Mouse (Mus musculus) cerebral cortex, adult 2 months (tissue): ENCODE results near the gene Rpl38.

Experiments used
- WGBS: fragments of 180-500 bp; shearing (Covaris S2); methylation state at CpG from one replicate; pipeline ENCODE4 v1.1.7; 2018; 5-methylcytosine and 5-hydroxymethylcytosine counted together

Gene Rpl38

DNA sequence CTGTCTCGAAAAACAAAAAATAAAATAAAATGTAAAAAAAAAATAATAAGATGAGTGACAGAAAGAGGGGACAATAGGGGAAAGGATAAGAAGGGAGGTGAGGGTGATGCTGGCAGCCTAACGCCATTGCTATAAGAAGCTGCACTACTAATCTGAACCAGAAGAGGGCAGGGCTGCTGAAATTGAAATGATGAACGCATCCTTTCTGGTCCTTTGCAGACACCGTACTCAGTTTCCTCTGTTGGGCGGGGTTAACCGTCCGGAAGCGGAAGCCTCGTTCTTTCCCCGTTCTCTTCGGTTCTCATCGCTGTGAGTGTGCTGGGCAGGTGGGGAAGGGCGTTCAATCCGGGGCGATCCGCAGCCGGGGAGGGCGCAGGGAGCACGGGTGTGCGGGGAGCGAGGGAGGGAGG is at the start of gene Rpl38:
Rpl38 (plus strand) TSS at position 224 of the 410 bp plus-strand sequence.
- WGBS = under 1% methylated on average over 21 of the region's 21 CpGs

DNA sequence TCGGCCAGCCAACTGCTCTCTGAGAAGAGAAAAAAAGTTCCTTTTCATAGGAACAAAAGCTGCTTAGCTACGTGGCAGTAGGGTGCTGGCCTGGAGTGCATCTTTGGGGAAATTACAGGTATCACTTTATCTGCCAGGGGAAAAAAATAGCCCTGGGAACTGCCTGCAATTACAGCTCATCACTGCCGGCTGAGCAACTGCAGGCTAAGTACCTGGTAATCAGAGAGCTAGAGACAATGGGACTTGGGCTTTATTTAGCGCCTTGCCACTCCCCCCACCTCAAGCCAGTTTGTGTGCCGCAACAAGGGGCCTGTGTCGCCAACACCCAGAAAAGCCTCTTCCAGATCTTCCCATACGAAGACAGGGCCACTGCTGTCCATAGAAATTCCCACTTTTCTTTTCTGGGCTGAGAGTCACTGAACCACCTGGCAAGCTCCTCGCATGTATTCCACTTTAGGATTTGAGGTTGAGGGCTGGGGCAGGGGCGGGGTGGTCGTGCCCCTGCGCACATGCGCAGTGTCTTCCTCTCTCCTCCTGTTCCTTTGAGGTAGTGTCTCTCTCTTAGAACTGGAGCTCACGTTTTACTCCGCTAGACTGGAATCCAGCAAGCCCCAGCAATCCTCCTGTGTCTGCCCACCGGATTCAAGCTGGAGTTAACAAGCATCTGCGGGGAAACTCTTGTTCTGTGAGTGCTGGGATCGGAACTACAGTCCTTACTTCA is 49.5 kb upstream of the Rpl38 start:
- WGBS = 59% methylated on average over 17 of the region's 17 CpGs

DNA sequence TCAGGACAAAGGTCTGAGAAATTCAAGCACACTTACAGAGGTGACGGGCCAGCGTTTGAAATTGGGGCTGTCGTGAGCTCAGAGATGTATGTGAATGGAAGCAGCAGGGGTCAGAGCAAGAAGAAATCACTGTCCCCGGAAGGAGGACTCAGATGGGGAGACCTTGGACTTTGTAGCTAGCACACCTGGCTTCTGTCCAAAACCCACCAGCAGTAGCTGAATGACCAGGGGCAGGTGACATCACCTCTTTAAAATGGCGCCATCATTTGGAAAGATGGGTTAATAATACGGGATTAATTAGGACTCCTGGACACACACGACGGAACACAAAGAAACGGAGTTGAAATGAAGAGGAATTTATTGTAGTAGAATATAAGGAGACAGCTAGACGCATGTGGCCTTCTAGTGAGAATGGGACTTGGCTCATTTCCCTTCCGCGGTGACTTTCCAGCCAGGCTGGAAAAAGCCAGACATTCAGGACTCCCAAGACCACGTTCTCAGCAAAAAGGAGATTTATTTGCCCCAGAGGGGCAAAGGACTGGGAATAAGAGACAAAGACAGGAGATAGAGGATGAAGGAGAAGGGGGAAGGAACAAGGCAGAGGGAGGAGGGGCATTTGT is 42.1 kb upstream of the Rpl38 start:
- WGBS = 57% methylated on average over 13 of the region's 13 CpGs

DNA sequence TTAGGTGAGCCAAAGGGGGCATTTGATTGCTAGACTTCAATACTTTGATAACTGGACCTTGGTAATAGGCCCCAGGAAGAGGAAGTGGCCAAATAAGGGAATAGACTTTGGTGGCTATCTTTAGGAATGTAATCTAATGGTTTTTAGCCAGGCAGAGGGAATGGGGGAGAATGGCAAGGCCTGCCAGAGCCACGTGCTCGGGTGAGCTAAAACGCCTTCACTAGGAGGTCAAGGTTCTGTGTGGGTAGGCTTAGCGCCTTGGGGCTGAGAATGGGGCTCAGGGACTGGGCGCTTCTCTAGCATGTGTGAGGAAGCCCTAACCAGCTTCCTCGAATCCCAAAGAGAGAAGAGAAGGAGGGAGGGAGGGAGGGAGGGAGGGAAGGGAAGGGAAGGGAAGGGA is 41.3 kb upstream of the Rpl38 start:
- 89% methylated on average over 6 of the region's 6 CpGs for WGBS

DNA sequence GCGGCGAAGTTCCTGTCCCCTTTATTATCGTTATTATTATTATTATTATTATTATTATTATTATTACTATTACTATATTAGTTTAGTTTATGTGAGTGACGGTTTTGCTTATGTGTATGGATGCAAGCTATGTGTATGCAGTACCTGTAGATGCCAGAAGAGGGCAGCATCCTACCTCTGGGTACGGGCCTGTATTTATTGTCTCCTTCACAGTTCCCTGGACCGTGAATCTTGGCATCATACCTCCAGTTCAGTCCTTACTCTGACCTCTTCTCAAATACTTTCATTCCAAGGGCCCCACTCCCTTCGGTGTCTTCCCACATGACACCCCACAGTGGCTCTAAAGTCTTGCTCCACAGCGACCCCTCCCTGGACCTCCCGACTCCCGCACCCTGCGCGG is 40.3 kb upstream of the Rpl38 start:
- 77% methylated on average over 12 of the region's 12 CpGs for WGBS

DNA sequence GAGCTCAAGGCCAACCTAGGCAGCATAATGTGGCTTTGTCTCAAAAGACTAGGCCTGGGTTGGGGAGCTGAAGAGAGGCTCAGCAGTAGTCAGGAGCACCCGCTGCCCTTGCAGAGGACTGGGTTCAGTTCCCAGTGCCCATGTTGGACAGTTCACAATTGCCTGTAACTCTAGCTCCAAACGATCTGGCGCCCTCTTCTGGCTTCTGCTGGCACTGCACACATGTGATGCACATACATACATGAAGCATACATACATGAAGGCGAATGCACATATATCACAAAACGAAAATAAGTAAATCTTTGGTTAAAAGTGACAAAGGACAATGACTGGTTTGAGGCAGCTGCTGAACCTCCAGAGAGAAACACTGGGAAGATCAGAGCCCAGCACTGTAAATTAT is 38.3 kb upstream of the Rpl38 start:
- 84% methylated on average over 5 of the region's 5 CpGs for WGBS

DNA sequence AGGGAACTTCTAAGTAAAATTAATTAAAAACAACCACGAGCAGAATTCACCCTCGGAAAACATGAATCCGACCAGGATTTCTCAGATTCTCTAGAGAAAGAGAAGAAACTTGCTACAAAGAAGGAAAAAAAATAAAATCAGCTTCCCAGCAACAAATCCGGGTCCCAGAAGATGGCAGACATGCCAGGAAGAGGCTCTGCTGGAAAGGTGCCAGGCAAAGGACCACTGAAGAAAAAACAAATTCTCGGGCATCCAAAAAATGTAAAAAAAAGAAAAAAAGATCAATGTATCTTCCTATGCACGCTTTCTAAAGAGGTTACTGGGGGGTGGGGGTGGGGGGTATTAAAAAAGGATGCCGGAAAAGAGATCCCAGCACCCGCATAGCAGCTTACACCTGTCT is 36.1 kb upstream of the Rpl38 start:
- 54% methylated on average over 8 of the region's 8 CpGs for WGBS

- under 1% methylated on average over 6 of the region's 6 CpGs for WGBS
These were observed 32.0 kb upstream of the Rpl38 start for GRCm38 (mm10) chr11:114636292-114636691.

GRCm38 (mm10) chr11:114636727-114637505 is 31.4 kb upstream of the Rpl38 start:
- WGBS = 45% methylated on average over 35 of the region's 35 CpGs

GRCm38 (mm10) chr11:114638647-114639290 is 29.6 kb upstream of the Rpl38 start:
- 87% methylated on average over 10 of the region's 10 CpGs for WGBS

DNA sequence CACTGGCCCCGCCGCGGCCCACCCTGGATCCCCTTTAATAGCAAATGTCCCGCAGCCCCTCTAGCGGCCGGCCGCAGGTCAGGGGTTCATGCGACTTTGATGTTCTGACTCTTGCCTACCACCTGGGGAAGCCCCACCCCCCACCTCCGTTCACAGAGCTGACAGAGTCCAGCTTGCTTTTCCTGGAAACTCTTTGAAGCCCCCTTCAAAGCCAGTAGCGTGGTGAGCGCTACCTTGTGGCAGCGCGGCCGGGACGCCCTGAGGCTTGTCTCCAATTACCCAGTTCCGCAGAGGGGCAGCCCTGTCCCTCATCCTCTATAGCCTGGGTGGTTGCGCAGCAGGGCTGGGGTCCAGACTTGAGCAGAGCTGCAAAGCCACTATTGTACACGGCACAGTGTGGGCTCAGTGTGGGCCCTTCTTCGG is 28.6 kb upstream of the Rpl38 start:
- WGBS = 38% methylated on average over 19 of the region's 19 CpGs

DNA sequence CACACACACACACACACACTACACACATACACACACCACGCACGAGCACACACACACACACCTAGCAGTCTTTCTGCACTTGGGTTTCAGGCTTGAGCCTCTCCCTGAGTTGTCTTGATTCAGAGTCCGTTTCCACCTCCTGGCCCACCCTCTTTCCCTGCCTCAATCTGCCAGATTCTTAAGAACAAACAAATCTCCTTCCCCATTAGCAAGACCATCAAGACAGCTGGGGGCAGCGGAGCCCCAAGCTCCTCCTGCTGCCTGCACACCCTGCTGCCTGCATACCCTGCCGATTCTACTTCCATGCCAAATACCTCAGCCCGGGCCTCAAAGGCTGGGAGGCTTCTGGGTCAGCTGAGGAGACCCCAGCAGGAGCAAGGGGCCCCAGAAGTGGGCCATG is 27.7 kb upstream of the Rpl38 start:
- 75% methylated on average over 6 of the region's 6 CpGs for WGBS

DNA sequence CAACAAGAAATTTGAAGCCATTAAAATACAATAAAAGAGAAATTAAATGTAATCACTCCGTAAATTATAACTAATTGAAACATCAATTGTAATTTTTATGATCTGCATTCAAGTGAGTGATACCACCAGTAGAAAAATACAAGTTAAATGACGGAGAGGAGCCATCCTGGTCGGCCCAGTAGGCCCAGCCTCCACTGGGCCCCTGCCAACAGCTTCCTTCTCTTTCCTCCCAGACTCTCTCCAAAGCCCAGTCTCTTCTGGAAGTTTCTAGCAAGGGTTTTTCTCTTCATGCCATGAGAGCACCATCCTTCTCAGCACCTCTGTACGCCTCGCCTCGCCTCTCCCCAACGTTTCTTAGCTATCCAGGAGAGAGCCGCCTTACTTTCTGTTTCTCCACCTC is 27.2 kb upstream of the Rpl38 start:
- 90% methylated on average over 8 of the region's 8 CpGs for WGBS

DNA sequence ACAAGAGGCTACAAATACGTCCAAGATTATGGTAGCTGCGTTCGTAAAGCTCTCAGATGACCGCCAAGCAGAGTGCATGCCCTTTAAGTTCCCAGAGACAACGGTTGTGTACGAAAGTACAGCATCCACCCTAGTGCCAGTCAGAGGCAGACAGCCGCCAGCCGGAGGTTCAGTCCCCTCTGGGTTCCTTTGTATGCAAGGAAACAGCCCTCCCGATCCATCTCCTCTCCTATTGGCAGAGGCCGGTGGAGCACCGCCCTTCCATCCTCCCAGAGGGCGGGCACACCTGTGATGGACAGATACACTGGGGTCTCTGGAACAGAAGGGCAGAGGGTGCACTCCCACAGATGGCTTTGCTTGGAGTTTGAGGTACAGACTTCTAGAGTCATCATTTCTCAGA is 26.1 kb upstream of the Rpl38 start:
- 62% methylated on average over 12 of the region's 12 CpGs for WGBS

- 78% methylated on average over 11 of the region's 11 CpGs for WGBS
These were observed 25.4 kb upstream of the Rpl38 start for GRCm38 (mm10) chr11:114642926-114643325.

DNA sequence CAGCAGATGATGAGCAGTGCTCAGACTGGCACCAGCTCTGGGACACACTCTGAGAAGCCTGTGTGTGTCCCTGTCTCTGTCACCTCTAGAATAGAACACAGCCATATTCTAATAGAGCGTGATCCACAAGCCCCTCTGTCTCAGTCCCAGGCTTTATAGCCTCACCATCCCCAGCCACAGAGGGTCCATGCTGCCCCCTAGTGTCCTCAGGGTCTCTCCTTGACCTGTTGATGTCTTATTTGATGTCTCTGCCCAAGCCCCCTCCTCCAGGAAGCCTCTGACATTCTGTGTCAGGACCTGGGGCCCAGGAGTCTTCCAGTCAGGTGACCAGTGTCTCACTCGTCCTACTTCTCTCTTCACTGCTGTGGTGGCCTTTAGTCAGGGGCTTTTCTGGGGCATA is 24.2 kb upstream of the Rpl38 start:
- WGBS = 63% methylated on average over 2 of the region's 2 CpGs

GRCm38 (mm10) chr11:114649510-114649909 is 18.8 kb upstream of the Rpl38 start:
- WGBS = 73% methylated on average over 4 of the region's 4 CpGs

GRCm38 (mm10) chr11:114652531-114652930 is 15.8 kb upstream of the Rpl38 start:
- WGBS = 10% methylated on average over 16 of the region's 16 CpGs

DNA sequence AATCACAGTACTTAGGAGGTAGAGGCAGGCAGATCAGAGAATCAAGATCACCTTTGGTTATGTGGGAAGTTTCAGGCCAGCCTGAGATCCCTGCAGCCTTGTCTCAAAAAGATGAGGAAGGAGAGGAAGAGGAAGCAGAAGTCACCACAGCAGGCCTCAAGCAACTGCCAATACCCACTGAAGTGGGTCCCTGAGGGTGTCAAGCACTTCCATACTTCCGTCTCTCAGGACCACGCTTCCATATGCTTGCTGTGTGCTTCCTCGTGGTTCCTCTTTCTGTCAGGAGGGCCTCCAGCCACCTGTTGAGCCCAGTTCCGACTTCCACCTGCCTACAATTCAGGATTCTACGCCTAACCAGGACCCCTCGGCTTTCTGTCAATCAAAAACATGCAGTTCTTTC is 14.7 kb upstream of the Rpl38 start:
- 85% methylated on average over 6 of the region's 6 CpGs for WGBS

- WGBS = 47% methylated on average over 5 of the region's 5 CpGs
These were observed 13.8 kb upstream of the Rpl38 start for GRCm38 (mm10) chr11:114654552-114654951.

DNA sequence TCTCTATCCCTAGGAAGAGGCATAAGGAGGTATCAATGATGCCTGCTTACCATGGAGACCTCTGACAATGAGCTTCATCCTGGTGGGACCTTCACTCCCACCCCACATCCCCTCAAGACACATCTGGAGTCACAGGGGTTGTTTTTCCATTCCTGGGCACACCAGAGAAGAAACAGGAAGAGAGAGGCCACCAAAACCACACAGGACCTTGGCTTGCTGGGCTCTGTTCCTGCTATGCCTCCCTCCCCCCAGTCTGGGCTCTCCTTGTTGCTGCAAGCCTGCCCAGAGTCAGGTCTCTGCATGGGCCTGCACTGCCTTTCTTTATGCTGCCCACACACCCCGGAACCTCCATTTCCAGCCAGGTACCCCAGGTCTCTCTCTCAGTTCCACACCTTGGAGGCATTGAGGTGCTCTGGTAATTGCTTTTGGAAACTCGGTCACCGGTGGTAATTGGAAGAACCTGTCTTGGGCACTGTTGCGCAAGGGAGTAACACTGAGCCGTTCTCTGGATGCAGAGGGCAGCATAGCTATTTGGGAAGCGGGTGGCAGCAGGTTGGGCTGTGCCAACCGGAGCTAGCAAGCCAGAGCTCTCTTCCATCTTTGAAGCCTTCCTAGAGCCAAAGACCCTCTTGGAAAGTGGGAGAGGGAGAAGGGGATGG is 12.8 kb upstream of the Rpl38 start:
- WGBS = 88% methylated on average over 7 of the region's 7 CpGs
